Mouse (Mus musculus): Measurements from ENCODE around the gene Fam122b. TPM values are rescaled to one million over a fixed set of nuclear protein-coding genes. Genes with fewer than 3 reads are reported as not detected.

Fam122b gene
- polyA plus RNA-seq, 1 experiment from 2014 or later: 15.9 TPM

DNA sequence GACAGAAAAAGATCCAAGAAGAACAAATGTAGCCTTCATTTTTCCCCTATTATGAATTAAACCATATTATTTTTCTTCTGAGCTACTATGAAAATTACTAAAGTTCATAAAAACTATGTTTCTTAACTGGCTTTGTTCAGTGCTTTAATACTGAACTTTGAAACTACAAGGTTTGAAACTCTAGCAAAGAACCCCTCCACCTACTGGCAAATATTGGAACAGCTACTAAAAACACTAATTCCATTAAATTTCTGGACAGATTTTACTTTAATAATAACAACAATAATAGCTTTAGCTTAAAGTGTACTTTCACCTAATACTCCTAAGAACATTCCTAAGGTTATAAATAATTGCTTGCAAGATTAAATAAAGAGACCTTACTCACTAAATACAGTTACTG, 14.4 kb downstream of the Fam122b start:
- H3K9me3 ChIP-seq (ENCODE audit: low read depth, low read length): no peaks in the 10 kb centered on the region
- ATAC-seq (ENCODE audit: insufficient read depth): no peak
- H3K36me3 ChIP-seq (ENCODE audit: insufficient read depth): peaks cover 6% of the 10 kb centered on the region; the same call in 1 of the 2 replicates
- no peaks in the 10 kb centered on the region for H3K27me3 ChIP-seq (ENCODE audit: insufficient read depth, low read length)
- peak; percentile 72 for DNase-seq
- H3K4me1 ChIP-seq (ENCODE audit: insufficient read depth): no peaks in the 10 kb centered on the region
- no peak overlapping the region for H3K4me3 ChIP-seq (ENCODE audit: low read depth, low read length)
- H3K27ac ChIP-seq (ENCODE audit: low read depth): no peak overlapping the region
- TF ChIP-seq CTCF (IDR thresholded peaks at IDR 0.05; ENCODE audit: low read depth): peak; percentile 54
- H3K9ac ChIP-seq: no peak overlapping the region
- no peak overlapping the region for H3K4me2 ChIP-seq

DNA sequence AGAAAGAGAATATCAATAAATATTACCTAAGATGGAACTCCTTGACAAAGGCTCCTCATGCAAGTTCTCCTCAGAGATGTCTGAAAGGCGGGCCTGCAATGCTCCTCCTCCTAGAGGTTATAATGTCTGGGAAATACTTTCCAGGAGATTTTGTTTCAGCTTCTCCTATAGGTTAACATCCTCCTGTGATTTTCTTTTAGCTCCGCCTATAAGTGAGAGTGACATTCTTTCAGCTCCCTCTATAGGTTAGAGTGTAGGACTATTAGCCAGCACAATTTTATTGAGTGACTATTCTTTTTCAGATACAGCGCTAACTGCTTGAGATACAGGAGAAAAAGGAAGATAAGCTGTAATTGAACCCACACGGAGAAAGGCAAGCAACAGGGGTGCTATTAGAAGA, 29.6 kb downstream of the Fam122b start, which contains the start of gene Plac1:
Plac1 (minus strand) TSS at position 101 of the 400 bp plus-strand sequence.
- no peak for DNase-seq
- Histone ChIP-seq H3K36me3 (ENCODE audit: insufficient read depth) (no peaks in the 10 kb centered on the region), H3K27ac (ENCODE audit: low read depth) (no peak within 1 kb of the TSS), H3K4me3 (ENCODE audit: low read depth, low read length) (no peak within 1 kb of the TSS), H3K27me3 (ENCODE audit: insufficient read depth, low read length) (no peaks in the 10 kb centered on the region), H3K4me2 (no peak within 1 kb of the TSS), H3K9me3 (ENCODE audit: low read depth, low read length) (no peaks in the 10 kb centered on the region), H3K4me1 (ENCODE audit: insufficient read depth) (no peaks in the 10 kb centered on the region), H3K9ac (no peak within 1 kb of the TSS)
- no peak for TF ChIP-seq CTCF (IDR thresholded peaks at IDR 0.05; ENCODE audit: low read depth)
- ATAC-seq (ENCODE audit: insufficient read depth): no peak
- 65% methylated on average over 4 of the region's 4 CpGs for WGBS

DNA sequence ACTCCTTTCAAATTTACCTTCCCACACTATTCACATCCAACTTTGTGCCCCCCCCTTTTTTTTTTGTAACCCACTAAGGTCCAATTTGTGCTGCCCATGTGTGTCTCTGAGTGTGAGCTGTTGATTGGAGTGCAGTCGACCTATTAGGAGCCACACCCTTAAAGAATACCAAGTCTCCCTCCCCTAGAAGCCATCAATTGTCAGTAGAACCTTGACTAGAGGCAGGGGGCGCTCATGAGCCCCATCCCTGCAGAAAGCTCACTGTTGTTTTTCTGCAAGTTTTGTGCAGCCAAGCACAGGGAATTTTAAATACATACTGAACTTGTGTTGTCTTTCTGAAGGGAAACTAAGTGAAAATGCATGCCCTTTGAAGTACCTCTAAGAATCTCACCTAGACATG, 31.6 kb downstream of the Fam122b start:
- Histone ChIP-seq H3K27ac (ENCODE audit: low read depth) (no peak overlapping the region), H3K9ac (no peak overlapping the region), H3K4me2 (no peak overlapping the region), H3K36me3 (ENCODE audit: insufficient read depth) (no peaks in the 10 kb centered on the region), H3K4me1 (ENCODE audit: insufficient read depth) (no peaks in the 10 kb centered on the region), H3K9me3 (ENCODE audit: low read depth, low read length) (no peaks in the 10 kb centered on the region), H3K27me3 (ENCODE audit: insufficient read depth, low read length) (no peaks in the 10 kb centered on the region), H3K4me3 (ENCODE audit: low read depth, low read length) (no peak overlapping the region)
- peak; percentile 46 for TF ChIP-seq CTCF (IDR thresholded peaks at IDR 0.05; ENCODE audit: low read depth)
- ATAC-seq (ENCODE audit: insufficient read depth) (no peak), DNase-seq (peak; percentile 27)
- WGBS: 10% methylated on average over 2 of the region's 2 CpGs

DNA sequence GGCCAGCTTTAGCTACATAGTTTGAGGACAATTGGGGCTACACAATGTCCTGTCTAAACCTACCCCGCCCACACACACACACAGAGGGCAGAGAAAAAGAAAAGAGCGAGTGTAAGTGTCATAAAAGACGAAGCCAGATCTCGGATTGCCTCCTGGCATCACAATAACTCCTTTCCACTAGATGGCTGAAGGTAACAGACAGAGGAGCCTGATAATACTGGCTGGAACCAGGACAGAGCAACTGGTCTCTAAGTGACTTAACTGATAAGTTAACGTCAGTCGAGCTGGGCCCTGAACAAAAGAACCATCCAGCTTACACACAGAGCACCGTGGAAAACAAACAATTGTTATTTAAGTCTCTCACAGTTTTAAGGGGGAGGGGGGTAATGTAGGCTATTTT, 33.2 kb downstream of the Fam122b start:
- H3K9me3 ChIP-seq (ENCODE audit: low read depth, low read length): no peaks in the 10 kb centered on the region
- TF ChIP-seq CTCF (IDR thresholded peaks at IDR 0.05; ENCODE audit: low read depth): no peak
- DNase-seq (no peak), ATAC-seq (ENCODE audit: insufficient read depth) (no peak)
- H3K4me1 ChIP-seq (ENCODE audit: insufficient read depth): no peaks in the 10 kb centered on the region
- H3K9ac ChIP-seq: no peak overlapping the region
- H3K36me3 ChIP-seq (ENCODE audit: insufficient read depth): no peaks in the 10 kb centered on the region
- H3K27me3 ChIP-seq (ENCODE audit: insufficient read depth, low read length): no peaks in the 10 kb centered on the region
- H3K27ac ChIP-seq (ENCODE audit: low read depth): no peak overlapping the region
- WGBS: 52% methylated on average over 7 of the region's 7 CpGs
- H3K4me2 ChIP-seq: no peak overlapping the region
- no peak overlapping the region for H3K4me3 ChIP-seq (ENCODE audit: low read depth, low read length)

DNA sequence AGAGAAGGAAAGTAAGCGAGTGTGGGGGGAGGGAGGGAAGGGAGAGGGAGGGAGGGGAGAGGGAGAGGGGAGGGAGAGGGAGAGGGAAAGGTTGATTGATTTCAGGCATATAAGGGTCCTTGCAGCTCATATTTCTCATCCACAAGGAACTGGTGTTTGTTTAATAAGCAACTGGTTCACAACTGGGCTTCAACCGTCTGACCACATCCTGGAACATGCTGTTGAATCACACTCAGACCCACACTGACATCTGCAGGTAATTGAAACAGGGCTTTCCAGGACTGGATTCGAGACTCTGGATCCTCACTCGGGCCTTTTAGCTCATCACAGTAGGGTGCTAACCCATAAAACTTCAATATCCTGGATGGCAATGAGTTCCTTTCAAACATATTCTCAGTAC, 35.9 kb downstream of the Fam122b start:
- Histone ChIP-seq H3K27me3 (ENCODE audit: insufficient read depth, low read length) (no peaks in the 10 kb centered on the region), H3K4me3 (ENCODE audit: low read depth, low read length) (no peak overlapping the region), H3K4me2 (no peak overlapping the region), H3K4me1 (ENCODE audit: insufficient read depth) (no peaks in the 10 kb centered on the region), H3K27ac (ENCODE audit: low read depth) (no peak overlapping the region), H3K9ac (no peak overlapping the region), H3K9me3 (ENCODE audit: low read depth, low read length) (no peaks in the 10 kb centered on the region), H3K36me3 (ENCODE audit: insufficient read depth) (no peaks in the 10 kb centered on the region)
- 22% methylated on average over 4 of the region's 4 CpGs for WGBS
- TF ChIP-seq CTCF (IDR thresholded peaks at IDR 0.05; ENCODE audit: low read depth): peak; percentile 53
- 0 out of 2 replicates have a peak, but pooled peaks have one; percentile 28 for ATAC-seq (ENCODE audit: insufficient read depth)
- DNase-seq: peak; percentile 57

DNA sequence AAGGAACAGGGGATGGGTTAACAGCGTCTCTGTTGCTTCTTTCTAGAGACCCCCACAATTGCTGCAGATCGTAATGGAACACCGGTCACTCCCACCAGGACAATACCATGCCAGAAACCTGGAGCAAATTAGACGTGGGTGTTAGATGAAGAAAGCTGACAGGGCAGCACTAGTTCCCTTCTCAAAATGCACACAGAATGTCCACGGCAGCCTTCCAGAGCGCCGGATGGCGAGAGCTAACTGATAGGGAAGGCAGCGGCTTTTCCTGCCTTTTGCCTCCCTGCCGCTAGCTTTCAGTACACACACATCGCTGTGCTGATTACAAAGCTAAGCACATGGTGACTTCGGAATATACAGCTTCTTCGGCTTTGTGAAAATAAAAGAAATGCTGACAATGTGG, 37.6 kb downstream of the Fam122b start:
- no peaks in the 10 kb centered on the region for H3K27me3 ChIP-seq (ENCODE audit: insufficient read depth, low read length)
- H3K4me2 ChIP-seq: peak overlapping the region; percentile 56
- WGBS: 29% methylated on average over 13 of the region's 13 CpGs
- no peaks in the 10 kb centered on the region for H3K4me1 ChIP-seq (ENCODE audit: insufficient read depth)
- H3K27ac ChIP-seq (ENCODE audit: low read depth): peak overlapping the region; percentile 58; the same call in 1 of the 2 replicates
- ATAC-seq (ENCODE audit: insufficient read depth): peak; percentile 28; the same call in 1 of the 2 replicates
- no peaks in the 10 kb centered on the region for H3K9me3 ChIP-seq (ENCODE audit: low read depth, low read length)
- peak overlapping the region; percentile 34; the same call in 1 of the 2 replicates for H3K9ac ChIP-seq
- H3K4me3 ChIP-seq (ENCODE audit: low read depth, low read length): peak overlapping the region; percentile 28
- peak; percentile 56 for DNase-seq
- no peaks in the 10 kb centered on the region for H3K36me3 ChIP-seq (ENCODE audit: insufficient read depth)
- TF ChIP-seq CTCF (IDR thresholded peaks at IDR 0.05; ENCODE audit: low read depth): no peak

DNA sequence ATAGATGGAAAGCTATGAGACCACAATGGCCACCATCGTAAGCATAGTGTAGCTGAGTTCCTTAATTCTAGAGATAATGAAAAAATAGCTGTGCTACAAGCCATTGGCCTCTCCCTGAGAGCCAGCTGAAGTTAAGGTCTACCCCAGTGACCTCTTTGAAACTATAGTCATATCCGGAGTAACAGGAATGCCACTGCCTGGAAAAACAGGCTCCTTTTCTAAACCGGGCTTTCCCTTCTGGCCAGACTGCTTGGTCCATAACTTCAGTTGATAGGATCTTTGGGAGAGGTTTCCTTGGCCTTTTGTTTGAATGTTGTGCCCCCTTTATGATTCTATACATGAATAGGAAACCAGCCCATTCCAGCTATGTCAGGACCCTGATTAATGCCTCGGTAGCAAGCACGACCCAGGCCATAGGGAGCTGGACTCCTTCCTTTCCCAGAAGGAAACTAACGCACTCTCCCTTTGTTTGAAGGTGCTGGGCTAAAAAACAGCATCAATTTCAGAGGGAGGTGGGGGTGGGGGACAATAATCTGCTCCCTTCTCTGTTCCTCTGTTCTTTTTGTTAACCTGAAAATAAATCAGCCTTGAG, 45.2 kb downstream of the Fam122b start:
- H3K4me1 ChIP-seq (ENCODE audit: insufficient read depth): no peaks in the 10 kb centered on the region
- no peak overlapping the region for H3K4me3 ChIP-seq (ENCODE audit: low read depth, low read length)
- 57% methylated on average over 6 of the region's 6 CpGs for WGBS
- DNase-seq (peak; percentile 20), ATAC-seq (ENCODE audit: insufficient read depth) (no peak)
- TF ChIP-seq CTCF (IDR thresholded peaks at IDR 0.05; ENCODE audit: low read depth): no peak
- H3K27me3 ChIP-seq (ENCODE audit: insufficient read depth, low read length): no peaks in the 10 kb centered on the region
- no peak overlapping the region for H3K4me2 ChIP-seq
- H3K9me3 ChIP-seq (ENCODE audit: low read depth, low read length): no peaks in the 10 kb centered on the region
- no peak overlapping the region for H3K27ac ChIP-seq (ENCODE audit: low read depth)
- no peaks in the 10 kb centered on the region for H3K36me3 ChIP-seq (ENCODE audit: insufficient read depth)
- no peak overlapping the region for H3K9ac ChIP-seq

Measured in lung, embryonic 14.5 days (tissue).